Mouse (Mus musculus): ENCODE data around the gene Tnnt3. TPM values are rescaled to one million over a fixed set of nuclear protein-coding genes. Genes with fewer than 3 reads are reported as not detected.

Gene Tnnt3
- polyA plus RNA-seq, 1 experiment from 2014 or later, result 26.9 TPM

- 69% methylated on average over 4 of the region's 4 CpGs for WGBS
- no peak for ATAC-seq (ENCODE audit: low FRiP score)
- Histone ChIP-seq H3K4me2 (no peak overlapping the region), H3K4me3 (replicated peaks) (no peak overlapping the region), H3K36me3 (no peaks in the 10 kb centered on the region), H3K27me3 (replicated peaks) (no peaks in the 10 kb centered on the region), H3K27ac (replicated peaks) (no peak overlapping the region), H3K4me1 (peaks cover 5% of the 10 kb centered on the region), H3K9me3 (replicated peaks) (no peaks in the 10 kb centered on the region), H3K9ac (replicated peaks) (no peak overlapping the region)
Measured at GRCm38 (mm10) chr7:142462594-142463078, 36.0 kb upstream of the Tnnt3 start.

DNA sequence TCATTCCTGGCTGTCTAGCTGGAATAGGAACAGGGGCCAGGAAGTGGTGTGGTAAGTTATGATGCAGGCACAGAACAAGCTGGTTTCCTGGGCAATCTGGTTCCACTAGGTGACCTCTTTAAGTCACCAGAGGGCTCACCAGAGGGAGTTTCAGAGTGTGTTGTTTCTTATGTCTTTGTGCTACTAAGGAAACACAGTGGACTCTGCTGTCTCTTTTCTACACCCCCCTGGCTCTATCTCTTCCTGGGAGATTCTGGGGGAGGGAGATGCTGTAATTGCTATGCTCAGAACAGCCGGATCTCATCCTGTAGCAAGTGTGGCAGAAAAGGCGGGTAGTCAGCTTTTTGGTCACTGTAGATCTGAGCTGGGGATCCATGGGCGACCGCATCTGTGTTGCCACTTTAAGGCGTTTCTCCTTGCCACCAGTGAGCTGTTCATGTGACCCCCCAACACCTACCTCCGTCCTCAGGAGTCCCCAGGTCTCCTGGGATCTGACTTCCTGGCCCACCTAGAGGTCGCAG is 28.4 kb upstream of the Tnnt3 start:
- WGBS, result 84% methylated on average over 7 of the region's 7 CpGs

GRCm38 (mm10) chr7:142470808-142471413 is 27.7 kb upstream of the Tnnt3 start:
- peak; percentile 41; the same call in 1 of the 2 replicates for ATAC-seq (ENCODE audit: low FRiP score)

More for the DNA sequence above, 28.4 kb upstream of the Tnnt3 start:
- Histone ChIP-seq H3K27ac (replicated peaks) (no peak overlapping the region), H3K36me3 (no peaks in the 10 kb centered on the region), H3K27me3 (replicated peaks) (no peaks in the 10 kb centered on the region), H3K9me3 (replicated peaks) (no peaks in the 10 kb centered on the region), H3K4me2 (no peak overlapping the region), H3K9ac (replicated peaks) (no peak overlapping the region), H3K4me1 (peaks cover 15% of the 10 kb centered on the region; the same call in 1 of the 2 replicates), H3K4me3 (replicated peaks) (no peak overlapping the region)
- ATAC-seq (ENCODE audit: low FRiP score), result no peak

GRCm38 (mm10) chr7:142471414-142471861 is 27.2 kb upstream of the Tnnt3 start:
- Histone ChIP-seq H3K9ac (replicated peaks) (no peak overlapping the region), H3K4me3 (replicated peaks) (no peak overlapping the region), H3K27me3 (replicated peaks) (no peaks in the 10 kb centered on the region), H3K36me3 (no peaks in the 10 kb centered on the region), H3K27ac (replicated peaks) (no peak overlapping the region), H3K9me3 (replicated peaks) (no peaks in the 10 kb centered on the region), H3K4me2 (no peak overlapping the region), H3K4me1 (peaks cover 15% of the 10 kb centered on the region; the same call in 1 of the 2 replicates)
- no peak for ATAC-seq (ENCODE audit: low FRiP score)
- 33% methylated on average over 6 of the region's 6 CpGs for WGBS

More at GRCm38 (mm10) chr7:142470808-142471413, 27.7 kb upstream of the Tnnt3 start:
- no peaks in the 10 kb centered on the region for H3K36me3 ChIP-seq
- no peaks in the 10 kb centered on the region for H3K27me3 ChIP-seq (replicated peaks)
- no peak overlapping the region for H3K27ac ChIP-seq (replicated peaks)
- 19% methylated on average over 4 of the region's 4 CpGs for WGBS
- H3K4me3 ChIP-seq (replicated peaks), result no peak overlapping the region
- no peak overlapping the region for H3K4me2 ChIP-seq
- H3K4me1 ChIP-seq, result peaks cover 15% of the 10 kb centered on the region; the same call in 1 of the 2 replicates
- no peak overlapping the region for H3K9ac ChIP-seq (replicated peaks)
- no peaks in the 10 kb centered on the region for H3K9me3 ChIP-seq (replicated peaks)

- Histone ChIP-seq H3K9ac (replicated peaks) (no peak overlapping the region), H3K27ac (replicated peaks) (no peak overlapping the region), H3K36me3 (no peaks in the 10 kb centered on the region), H3K4me3 (replicated peaks) (no peak overlapping the region), H3K4me1 (peaks cover 15% of the 10 kb centered on the region; the same call in 1 of the 2 replicates), H3K4me2 (no peak overlapping the region), H3K9me3 (replicated peaks) (no peaks in the 10 kb centered on the region), H3K27me3 (replicated peaks) (no peaks in the 10 kb centered on the region)
- ATAC-seq (ENCODE audit: low FRiP score), result no peak
- WGBS, result 33% methylated on average over 15 of the region's 15 CpGs
Measured at GRCm38 (mm10) chr7:142471884-142472570, 26.6 kb upstream of the Tnnt3 start.

DNA sequence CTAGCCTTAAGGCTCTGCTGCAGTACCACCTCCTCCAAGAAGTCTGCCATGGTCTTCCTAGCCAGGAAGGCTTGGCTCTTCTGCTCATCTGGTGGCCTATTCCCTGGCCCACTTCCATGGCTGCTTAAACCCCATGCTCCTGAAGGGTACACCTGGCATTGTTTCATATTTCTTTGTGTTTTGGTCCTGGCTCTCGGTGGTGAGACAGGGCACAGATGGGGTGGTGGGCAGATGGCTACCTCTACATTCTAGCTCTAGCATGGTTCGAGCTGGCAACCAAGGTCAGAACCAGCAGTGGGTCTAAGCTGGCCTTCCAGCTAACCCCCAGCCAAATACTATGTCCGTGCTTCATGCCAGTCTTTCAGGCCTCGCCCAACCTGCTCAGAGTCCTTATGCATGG is 25.7 kb upstream of the Tnnt3 start:
- no peak for ATAC-seq (ENCODE audit: low FRiP score)
- H3K36me3 ChIP-seq, result no peaks in the 10 kb centered on the region
- H3K27me3 ChIP-seq (replicated peaks), result no peaks in the 10 kb centered on the region
- no peak overlapping the region for H3K4me3 ChIP-seq (replicated peaks)
- H3K9me3 ChIP-seq (replicated peaks), result no peaks in the 10 kb centered on the region
- 94% methylated on average over 4 of the region's 4 CpGs for WGBS
- H3K27ac ChIP-seq (replicated peaks), result no peak overlapping the region
- H3K4me2 ChIP-seq, result no peak overlapping the region
- peaks cover 15% of the 10 kb centered on the region; the same call in 1 of the 2 replicates for H3K4me1 ChIP-seq
- no peak overlapping the region for H3K9ac ChIP-seq (replicated peaks)

DNA sequence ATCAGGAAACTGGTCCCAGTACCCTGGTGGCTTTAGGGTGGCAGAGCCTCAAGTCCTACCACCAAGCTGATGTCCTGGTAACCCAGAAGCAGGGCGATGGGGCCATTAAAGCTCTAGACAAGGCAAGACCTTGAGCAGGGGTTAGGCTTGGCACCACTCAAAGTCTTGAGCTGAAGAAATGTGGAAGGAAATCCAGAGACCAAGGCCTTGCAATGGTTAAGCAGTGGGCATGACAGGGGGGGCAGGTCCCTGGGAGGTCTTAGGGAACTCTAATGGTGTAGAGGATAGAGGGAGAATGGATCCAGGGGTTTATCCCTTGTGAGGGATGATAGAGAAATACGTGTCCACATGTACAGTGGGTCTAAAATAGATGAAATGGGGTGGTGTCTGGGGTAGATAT is 25.2 kb upstream of the Tnnt3 start:
- Histone ChIP-seq H3K4me1 (peaks cover 15% of the 10 kb centered on the region; the same call in 1 of the 2 replicates), H3K9me3 (replicated peaks) (no peaks in the 10 kb centered on the region), H3K4me2 (no peak overlapping the region), H3K4me3 (replicated peaks) (no peak overlapping the region), H3K9ac (replicated peaks) (no peak overlapping the region), H3K27ac (replicated peaks) (no peak overlapping the region), H3K27me3 (replicated peaks) (no peaks in the 10 kb centered on the region), H3K36me3 (no peaks in the 10 kb centered on the region)
- no peak for ATAC-seq (ENCODE audit: low FRiP score)
- WGBS, result 95% methylated on average over 2 of the region's 2 CpGs

DNA sequence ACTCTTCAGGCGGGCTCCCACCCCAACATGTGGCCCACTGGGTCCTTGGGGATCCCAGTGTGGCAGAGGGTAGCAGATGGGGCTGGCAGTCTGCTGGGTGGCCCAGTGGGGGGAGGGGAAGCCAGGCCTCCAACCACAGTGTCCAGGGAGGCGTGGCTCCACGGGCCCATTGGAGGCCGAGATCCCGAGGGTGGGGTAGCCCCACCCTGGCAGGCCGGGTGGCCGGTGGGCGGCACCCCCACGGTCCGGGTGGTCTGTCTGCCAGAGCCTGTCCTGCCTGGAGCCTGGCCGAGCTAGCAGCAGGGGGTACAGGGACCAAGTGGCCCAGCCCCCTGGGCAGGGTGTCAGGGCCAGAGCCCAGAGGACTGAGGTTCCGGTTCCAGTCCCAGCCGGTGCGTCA is 23.8 kb upstream of the Tnnt3 start:
- WGBS, result 88% methylated on average over 14 of the region's 14 CpGs
- ATAC-seq (ENCODE audit: low FRiP score), result no peak
- peaks cover 15% of the 10 kb centered on the region; the same call in 1 of the 2 replicates for H3K4me1 ChIP-seq
- no peak overlapping the region for H3K4me2 ChIP-seq
- no peaks in the 10 kb centered on the region for H3K36me3 ChIP-seq
- H3K27me3 ChIP-seq (replicated peaks), result no peaks in the 10 kb centered on the region
- no peak overlapping the region for H3K9ac ChIP-seq (replicated peaks)
- no peak overlapping the region for H3K4me3 ChIP-seq (replicated peaks)
- no peaks in the 10 kb centered on the region for H3K9me3 ChIP-seq (replicated peaks)
- H3K27ac ChIP-seq (replicated peaks), result no peak overlapping the region

DNA sequence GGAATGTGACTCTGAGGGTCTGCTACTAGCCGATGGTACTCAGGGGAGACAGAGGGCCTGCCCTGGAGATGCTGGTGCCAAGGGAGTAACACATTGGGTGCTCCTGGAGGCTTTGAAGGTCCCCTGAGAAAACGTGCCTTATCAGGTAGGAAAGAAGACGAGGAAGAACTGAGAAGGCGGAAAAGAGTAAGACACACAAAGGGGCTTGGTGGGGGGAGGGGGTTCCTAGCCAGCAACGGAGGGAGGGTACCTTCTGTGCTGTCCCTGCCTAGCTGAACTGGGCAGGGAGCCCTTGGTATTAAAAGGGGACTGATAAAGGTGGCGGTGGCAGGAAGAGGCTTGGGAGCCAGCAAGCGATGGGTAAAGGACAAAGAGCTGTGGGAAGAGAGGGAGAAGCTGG is 23.0 kb upstream of the Tnnt3 start:
- no peak for ATAC-seq (ENCODE audit: low FRiP score)
- no peak overlapping the region for H3K27ac ChIP-seq (replicated peaks)
- H3K9me3 ChIP-seq (replicated peaks), result no peaks in the 10 kb centered on the region
- no peak overlapping the region for H3K4me3 ChIP-seq (replicated peaks)
- peaks cover 13% of the 10 kb centered on the region; the same call in 1 of the 2 replicates for H3K4me1 ChIP-seq
- no peak overlapping the region for H3K4me2 ChIP-seq
- H3K27me3 ChIP-seq (replicated peaks), result no peaks in the 10 kb centered on the region
- no peaks in the 10 kb centered on the region for H3K36me3 ChIP-seq
- H3K9ac ChIP-seq (replicated peaks), result no peak overlapping the region
- 70% methylated on average over 7 of the region's 7 CpGs for WGBS

- no peaks in the 10 kb centered on the region for H3K36me3 ChIP-seq
- 84% methylated on average over 5 of the region's 5 CpGs for WGBS
- H3K4me3 ChIP-seq (replicated peaks), result no peak overlapping the region
- ATAC-seq (ENCODE audit: low FRiP score), result no peak
- H3K27me3 ChIP-seq (replicated peaks), result no peaks in the 10 kb centered on the region
- peaks cover 12% of the 10 kb centered on the region for H3K4me1 ChIP-seq
- no peak overlapping the region for H3K4me2 ChIP-seq
- H3K27ac ChIP-seq (replicated peaks), result no peak overlapping the region
- H3K9ac ChIP-seq (replicated peaks), result no peak overlapping the region
- no peaks in the 10 kb centered on the region for H3K9me3 ChIP-seq (replicated peaks)
Measured at GRCm38 (mm10) chr7:142476271-142476670, 22.4 kb upstream of the Tnnt3 start.

DNA sequence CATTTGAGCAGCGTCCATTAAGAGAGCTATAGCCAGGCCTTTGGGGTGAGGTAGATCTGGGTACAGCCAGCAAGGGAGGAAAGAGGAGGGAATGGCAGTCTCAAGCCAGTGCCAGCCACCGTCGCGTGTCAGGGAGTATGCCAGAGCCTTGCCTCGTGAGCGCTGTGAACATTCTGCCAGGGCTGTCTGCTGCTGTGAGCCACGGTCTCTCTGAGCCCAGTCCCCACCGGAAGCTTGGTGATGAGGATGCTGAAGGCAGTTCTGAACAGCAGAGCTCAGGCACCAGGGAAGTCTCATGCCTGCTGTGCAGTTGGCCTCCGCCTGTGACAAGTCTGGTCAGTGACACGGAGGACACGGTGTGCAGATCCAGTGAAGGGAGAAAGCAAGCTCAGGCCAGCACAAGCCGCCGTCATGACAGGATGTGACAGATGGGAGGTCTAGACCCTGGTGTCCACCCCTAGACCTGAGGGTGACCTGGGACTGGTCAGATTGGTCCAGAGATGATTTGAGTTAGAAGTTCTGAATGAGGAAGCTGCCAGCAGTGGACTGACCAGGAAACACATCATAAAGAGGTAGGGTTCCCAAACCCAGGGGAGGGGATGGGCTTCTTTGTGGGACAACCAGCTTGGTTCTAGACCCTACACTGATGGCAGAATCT is 21.7 kb upstream of the Tnnt3 start:
- no peak overlapping the region for H3K4me2 ChIP-seq
- no peak for ATAC-seq (ENCODE audit: low FRiP score)
- H3K4me1 ChIP-seq, result peaks cover 14% of the 10 kb centered on the region
- H3K9ac ChIP-seq (replicated peaks), result no peak overlapping the region
- no peaks in the 10 kb centered on the region for H3K27me3 ChIP-seq (replicated peaks)
- no peak overlapping the region for H3K27ac ChIP-seq (replicated peaks)
- 85% methylated on average over 13 of the region's 13 CpGs for WGBS
- H3K9me3 ChIP-seq (replicated peaks), result no peaks in the 10 kb centered on the region
- no peak overlapping the region for H3K4me3 ChIP-seq (replicated peaks)
- no peaks in the 10 kb centered on the region for H3K36me3 ChIP-seq

All from neural tube, embryonic 15.5 days (tissue).